Mouse (Mus musculus) testis, postnatal 14 days (tissue): ENCODE data around the gene Spata1.
"Not testable (repeated sequence)": the region's sequence is repeated elsewhere in the genome, so short reads cannot be mapped to it uniquely, and the experiment has no call there.

Experiments
- DNase-seq: peaks from one replicate; pipeline ENCODE4 v3.0.0; 2021; ENCODE audit warnings: low spot score

Gene Spata1

GRCm38 (mm10) chr3:146450371-146450841 is 49.1 kb downstream of the Spata1 start:
- peak; percentile 91 for DNase-seq

- DNase-seq = no peak
Measured at GRCm38 (mm10) chr3:146449745-146450250, 49.8 kb downstream of the Spata1 start, which contains the start of gene Ctbs. Gene Ctbs (plus strand): TSS chr3:146449795.

GRCm38 (mm10) chr3:146448969-146449368 is 50.6 kb downstream of the Spata1 start:
- DNase-seq = no peak

DNA sequence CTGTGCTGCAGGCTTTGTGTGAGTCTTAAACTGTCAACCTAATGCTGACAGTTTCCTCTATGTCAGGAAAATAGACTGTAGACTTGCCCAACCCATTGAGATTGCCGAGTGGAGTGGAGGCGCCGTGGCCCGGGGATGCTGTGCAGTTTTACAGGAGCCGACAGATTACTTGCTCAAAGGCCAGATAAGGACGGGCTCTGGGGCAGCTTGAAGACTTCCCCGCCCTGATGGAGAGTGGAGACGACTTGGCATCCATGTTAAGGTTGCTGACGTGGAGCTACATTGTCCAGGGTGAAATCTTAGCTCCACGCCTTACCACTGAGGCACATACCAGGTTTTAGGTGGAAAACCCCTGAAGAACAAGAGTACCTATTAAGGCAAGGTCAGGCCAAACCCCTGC is 51.2 kb downstream of the Spata1 start:
- no peak for DNase-seq

DNA sequence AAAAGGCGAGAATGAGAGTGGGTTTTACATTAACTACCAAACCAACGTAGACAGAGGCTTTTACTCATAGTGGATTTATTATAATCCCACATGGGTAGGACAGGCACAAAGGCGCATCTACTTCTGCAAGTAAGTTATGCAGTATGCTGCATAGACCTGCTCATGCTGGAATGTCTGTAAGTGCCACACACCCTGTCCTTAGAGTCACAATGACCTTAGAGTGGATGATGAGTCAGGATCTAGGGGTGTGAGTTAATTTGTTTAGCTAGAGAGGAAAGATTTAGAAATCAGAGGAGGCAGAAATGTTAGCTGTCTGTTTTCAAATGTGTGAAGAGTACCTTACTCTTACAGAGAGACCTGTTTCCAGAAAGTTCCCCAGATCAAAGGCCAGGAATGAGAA is 52.0 kb downstream of the Spata1 start:
- no peak for DNase-seq

DNA sequence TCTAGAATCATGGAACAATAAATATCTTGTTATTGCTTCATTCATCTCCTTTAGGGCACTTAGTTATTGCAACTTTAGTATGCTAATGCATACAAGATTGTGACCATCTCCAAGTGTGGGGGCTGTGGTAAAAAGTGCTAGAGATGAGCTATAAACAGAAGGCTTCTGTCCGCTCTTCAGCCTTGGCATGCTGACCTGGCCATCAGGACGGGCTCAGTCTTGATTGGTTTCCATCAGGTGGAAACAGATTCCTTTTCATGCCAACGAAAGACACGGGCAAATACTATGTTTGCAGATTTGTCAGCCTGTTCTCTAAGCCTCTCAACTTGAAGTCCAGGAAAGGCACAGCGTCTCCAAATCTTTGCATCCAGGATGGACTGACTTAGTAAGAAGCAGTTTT is 52.4 kb downstream of the Spata1 start:
- no peak for DNase-seq

DNA sequence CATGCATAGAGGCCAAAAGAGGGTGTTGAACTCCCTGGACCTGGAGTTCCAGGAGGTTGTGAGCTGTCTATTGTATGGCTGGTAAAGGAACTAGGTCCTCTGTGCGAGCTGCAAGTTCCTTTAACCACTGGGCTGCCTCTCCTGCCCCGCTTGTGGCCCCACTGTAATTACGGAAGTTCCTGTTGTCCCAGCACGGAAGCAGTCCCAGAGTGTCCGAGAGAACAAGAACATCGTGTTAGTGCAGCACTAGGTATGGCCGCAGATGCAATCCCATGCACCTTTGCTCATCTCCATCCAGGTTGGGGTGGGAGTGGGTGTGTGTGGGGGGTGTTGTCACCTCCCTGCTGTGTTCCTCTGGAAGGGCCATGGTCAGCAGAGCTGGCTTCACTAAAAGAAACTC is 54.7 kb downstream of the Spata1 start:
- DNase-seq = no peak

DNA sequence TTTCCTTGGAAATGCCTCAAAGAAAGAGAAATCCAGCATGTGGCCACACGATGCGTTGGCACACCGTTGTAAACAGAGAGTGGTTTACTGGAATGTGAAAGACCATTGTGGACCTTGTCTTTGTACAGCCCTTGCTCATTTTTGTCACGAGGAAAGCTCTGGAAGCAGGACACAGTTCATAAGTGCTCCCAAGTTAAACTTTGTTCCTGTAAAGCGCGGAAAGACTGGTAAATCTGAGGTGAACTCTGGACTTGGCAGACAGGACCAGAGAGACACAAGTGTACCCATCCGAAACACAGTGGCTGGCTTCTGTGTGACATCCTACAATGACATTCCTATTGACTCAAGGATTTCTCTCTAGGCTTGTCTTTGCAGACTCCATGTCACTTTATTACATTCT is 56.2 kb downstream of the Spata1 start:
- DNase-seq = no peak

DNA sequence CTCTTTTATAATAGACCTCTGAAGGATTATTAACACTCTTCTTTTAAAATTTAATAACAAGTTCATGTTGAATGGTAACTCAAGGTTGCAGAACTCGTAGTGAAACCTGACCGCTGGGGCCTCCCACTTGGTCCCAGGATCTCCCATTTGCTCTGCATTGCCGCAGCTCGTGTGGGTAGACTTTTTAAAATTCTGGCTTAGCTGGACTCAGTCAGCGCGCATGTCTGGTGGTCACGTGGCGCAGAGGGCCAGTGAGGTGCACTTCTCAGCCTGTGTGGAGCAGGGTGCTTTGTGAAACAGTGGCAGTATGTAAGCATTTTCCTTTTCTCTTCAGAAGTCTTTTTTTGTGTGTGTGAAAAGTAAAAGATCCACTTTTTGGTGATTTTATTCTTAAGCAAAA is 56.6 kb downstream of the Spata1 start:
- no peak for DNase-seq

GRCm38 (mm10) chr3:146442484-146442883 is 57.1 kb downstream of the Spata1 start:
- DNase-seq = no peak

DNA sequence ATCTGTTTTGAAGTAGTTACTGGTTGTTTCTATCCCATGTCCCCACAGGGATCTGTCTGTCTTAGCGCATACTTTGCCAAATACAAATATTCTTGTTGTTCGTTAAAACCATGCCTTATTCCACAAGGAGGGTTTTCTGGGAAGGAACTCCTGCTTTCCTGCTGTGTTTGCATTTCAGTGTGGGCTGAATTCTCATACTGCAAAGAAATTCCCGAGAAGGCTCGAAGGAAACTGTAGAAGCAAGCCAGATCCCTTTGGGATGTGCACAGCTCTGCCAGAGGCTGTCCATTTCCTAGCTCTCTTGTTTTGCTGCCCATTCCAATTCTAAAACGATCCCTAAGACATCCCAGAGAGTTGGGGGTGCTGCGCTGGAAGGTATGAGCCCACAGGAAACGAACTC is 59.1 kb downstream of the Spata1 start:
- no peak for DNase-seq

DNA sequence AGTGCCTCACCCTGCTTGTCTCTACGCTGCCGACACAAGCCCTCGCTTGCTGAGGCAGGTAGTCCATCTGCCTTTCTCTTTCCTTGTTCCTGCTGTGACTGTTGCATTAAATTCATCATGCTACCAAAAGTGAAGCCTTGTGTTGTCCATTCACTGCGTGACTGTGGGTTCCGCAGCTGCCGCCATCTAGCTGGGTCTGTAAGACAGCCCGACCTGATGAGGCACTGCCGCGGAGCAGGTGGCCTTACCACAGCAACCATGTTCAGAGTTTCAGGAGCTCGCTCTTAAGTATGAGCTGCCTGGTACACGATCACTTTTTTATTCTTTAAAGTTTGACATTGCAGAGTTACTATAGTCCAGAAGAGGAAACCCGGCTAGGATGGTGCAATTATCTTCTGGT is 59.5 kb downstream of the Spata1 start:
- no peak for DNase-seq

DNA sequence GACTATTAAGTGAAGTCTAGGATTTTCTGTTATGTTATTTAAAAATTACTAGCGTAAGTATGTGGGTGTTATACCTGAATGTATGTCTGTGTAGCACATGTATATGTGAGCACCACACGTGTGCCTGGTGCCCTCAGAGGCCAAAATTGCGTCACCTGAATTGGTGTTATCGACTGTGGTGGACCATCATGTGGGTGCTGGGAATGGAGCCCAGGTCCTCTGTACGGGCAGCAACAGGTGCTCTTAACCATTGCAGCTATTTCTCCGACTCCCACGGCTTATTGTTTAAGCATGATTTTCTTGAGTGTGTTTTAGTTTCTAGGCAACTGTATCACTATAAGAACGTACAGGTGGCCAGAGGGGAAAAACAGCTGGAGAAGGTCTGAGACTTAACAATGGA is 63.4 kb downstream of the Spata1 start:
- no peak for DNase-seq

GRCm38 (mm10) chr3:146435533-146435932 is 64.0 kb downstream of the Spata1 start:
- DNase-seq = no peak

DNA sequence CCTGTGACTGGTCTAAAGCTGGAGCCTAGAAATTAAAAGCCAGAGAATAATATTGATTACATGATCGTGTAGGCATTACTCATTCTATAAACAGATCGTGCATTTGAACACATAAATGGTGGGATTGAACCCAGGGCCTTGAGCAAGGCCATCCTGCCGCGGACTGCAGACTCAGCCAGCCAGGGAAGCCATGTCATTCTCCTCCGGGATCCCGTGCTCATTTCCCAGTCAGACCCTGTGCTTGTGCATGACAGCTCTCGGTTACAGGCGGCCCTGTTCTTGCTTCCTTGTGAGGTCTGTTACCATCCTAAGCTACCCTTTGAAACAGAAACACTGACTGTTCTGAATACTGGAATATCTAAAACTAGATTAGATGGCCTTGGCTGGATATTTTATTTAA is 64.9 kb downstream of the Spata1 start:
- DNase-seq = no peak

DNA sequence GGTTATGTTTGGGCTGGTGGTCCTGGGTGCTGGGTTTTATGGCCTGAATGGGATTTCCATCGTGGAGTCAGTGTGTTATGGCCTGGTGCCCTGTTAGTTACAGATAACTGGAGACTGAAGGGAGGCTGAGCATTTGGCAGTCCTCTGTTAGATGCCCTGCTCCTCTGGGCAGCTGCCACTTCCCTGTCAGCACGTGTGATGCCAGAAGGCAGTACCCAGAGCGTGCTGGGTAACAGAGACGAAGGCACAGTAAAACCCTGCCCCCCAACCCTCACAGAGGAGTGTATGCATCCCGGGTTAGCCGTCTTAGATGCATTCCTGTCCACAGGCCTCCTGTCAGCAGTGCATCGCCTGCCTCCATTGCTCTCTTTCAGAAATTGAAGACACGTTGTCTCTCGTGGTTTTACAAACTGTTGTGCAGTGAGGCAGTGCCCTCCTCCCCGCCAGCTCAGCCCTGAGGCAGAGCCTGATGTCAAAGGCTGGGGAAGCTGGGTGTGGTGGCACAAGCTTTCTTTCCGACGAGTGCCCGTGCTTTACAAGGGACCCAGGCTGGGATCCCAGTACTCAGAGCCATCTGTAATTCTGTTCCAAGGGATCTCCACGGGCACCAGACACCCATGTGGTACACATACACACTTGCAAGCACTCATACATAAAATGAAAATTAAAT is 65.7 kb downstream of the Spata1 start:
- no peak for DNase-seq

DNA sequence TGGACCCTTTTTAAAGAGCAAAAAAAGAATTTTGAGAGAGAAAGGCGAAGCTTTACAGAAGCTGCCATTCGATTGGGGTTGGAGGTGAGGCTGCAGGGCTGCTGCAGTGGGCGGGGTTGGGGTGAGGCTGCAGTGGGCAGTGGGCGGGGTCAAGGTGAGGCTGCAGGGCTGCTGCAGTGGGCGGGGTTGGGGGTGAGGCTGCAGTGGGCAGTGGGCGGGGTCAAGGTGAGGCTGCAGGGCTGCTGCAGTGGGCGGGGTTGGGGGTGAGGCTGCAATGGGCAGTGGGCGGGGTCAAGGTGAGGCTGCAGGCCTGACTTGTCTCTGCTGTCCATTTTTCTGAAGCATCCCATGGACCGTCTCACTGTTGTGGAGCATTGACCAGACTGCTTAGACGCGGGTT is 66.5 kb downstream of the Spata1 start:
- not testable (repeated sequence) for DNase-seq

GRCm38 (mm10) chr3:146426489-146426888 is 73.1 kb downstream of the Spata1 start:
- DNase-seq = no peak

- DNase-seq = no peak
Measured at GRCm38 (mm10) chr3:146425902-146426301, 73.7 kb downstream of the Spata1 start.

GRCm38 (mm10) chr3:146424306-146424900 is 75.2 kb downstream of the Spata1 start:
- DNase-seq = no peak

- DNase-seq = no peak
Measured at GRCm38 (mm10) chr3:146423710-146424109, 75.8 kb downstream of the Spata1 start.

DNA sequence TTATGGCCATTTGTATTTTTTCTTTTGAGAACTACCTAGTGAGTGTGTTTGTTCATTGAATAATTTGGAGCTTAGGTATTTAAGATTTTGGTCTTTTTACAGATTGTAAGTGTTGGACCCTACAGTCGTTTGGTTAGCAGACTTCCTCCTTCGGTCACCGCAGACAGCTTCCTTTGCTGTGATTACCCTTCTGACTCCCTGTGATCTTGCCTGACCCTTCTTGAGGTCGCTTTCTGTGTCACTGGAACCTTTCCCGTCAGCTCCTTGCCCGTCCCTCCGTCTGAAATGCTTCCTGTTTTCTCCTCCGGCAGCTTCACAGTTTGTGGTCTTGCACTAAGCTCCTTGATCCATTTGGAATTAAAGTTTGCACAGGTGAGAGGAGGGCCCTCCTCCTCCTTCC is 77.8 kb downstream of the Spata1 start:
- DNase-seq = no peak

DNA sequence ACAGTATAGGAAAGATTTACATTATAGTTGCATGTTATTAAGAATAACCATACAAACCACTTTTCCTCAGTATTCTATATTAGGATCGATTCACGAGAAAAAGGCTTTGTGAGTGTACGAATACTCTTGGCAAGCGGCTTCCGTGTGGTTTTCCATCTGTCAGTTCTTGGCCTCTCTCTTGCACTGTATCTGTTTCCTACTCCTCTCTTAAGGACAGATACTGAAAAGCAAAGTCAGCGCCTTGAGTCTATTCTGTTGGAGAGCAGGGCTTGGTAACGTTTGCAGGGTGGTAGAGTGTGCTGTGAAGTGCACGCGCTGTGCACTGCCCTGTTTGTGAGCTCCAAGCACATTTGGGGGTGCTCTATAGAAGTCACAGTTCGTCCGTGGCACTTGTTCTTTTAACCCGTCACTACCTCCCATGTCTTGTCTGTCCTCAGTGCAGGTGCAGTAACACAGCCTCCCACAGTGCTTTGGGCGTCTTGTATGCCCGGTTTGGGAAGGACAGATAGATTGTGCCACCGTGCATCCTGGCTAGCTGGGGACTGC is 79.5 kb downstream of the Spata1 start:
- no peak for DNase-seq
